ENCODE assay signal across 9 mouse cellular contexts in the genomic region with DNA sequence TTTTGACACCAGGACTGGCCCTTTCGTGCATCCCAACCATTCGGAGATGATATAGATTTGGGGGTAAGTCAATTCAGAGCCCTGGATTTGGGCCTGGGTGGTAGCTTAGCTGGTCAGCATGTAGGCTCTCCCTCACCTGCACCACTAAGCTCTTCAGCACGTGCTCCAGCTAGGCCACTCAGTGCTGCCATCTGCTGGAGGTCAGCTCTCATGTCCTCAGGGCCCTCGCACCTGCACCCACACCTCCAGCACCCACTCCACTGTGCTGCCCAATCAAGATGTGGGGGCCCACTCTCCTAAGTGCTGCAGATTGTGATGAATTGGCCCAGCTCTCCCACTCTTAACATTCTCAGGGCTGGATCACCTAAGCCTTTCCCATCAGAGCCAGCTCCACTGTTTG. TPM values are rescaled to one million over a fixed set of nuclear protein-coding genes. Genes with fewer than 3 reads are reported as not detected.
A peak's percentile ranks its signal among the peaks of the same experiment; 100 is the strongest.
DNase-seq lines count a peak whose midpoint lies in the region; ATAC-seq and TF ChIP-seq lines count a peak whose summit lies in the region.
"Had no signal": no experiment of that assay in that cellular context is flagged by ENCODE, and none has a peak within 500 bp of the region (broad histone marks: within the 10 kb centered on the region; RNA-seq: fewer than 3 reads in every experiment).

No protein-coding gene starts in this region.

- TF ChIP-seq CTCF in left cerebral cortex, adult 2 months (IDR thresholded peaks at IDR 0.05), result peak; percentile 61
- peak; percentile 65 for TF ChIP-seq CTCF in midbrain, postnatal 0 days (IDR thresholded peaks at IDR 0.05)

- intact Hi-C loops in left cerebral cortex, adult 2 months (cut with DNase I), result no loop called here

- no peak overlapping the region for H3K4me2 ChIP-seq in hindbrain, embryonic 12.5 days (replicated peaks)
- no peak overlapping the region for H3K4me2 ChIP-seq in limb, embryonic 11.5 days (ENCODE audit: low read depth, severe bottlenecking)
- no peak overlapping the region for H3K4me2 ChIP-seq in midbrain, postnatal 0 days (ENCODE audit: low read depth, low read length, poor library complexity, severe bottlenecking)

- 64% methylated on average over 4 of the region's 4 CpGs for WGBS in embryonic facial prominence, embryonic 10.5 days
- WGBS in hindbrain, embryonic 12.5 days, result 62% methylated on average over 4 of the region's 4 CpGs
- WGBS in limb, embryonic 11.5 days, result 68% methylated on average over 4 of the region's 4 CpGs
- 75% methylated on average over 4 of the region's 4 CpGs for WGBS in midbrain, postnatal 0 days

- no peaks in the 10 kb centered on the region for H3K27me3 ChIP-seq in embryonic facial prominence, embryonic 10.5 days (replicated peaks; ENCODE audit: low read depth, poor library complexity, severe bottlenecking)
- no peaks in the 10 kb centered on the region for H3K27me3 ChIP-seq in hindbrain, embryonic 12.5 days
- H3K27me3 ChIP-seq in limb, embryonic 11.5 days (ENCODE audit: control insufficient read depth, insufficient read depth, low read length), result no peaks in the 10 kb centered on the region
- H3K27me3 ChIP-seq in midbrain, postnatal 0 days (ENCODE audit: insufficient read depth, low read length), result no peaks in the 10 kb centered on the region

- no peak overlapping the region for H3K27ac ChIP-seq in left cerebral cortex, adult 2 months
- no peak overlapping the region for H3K27ac ChIP-seq in embryonic facial prominence, embryonic 10.5 days (replicated peaks)
- H3K27ac ChIP-seq in hindbrain, embryonic 12.5 days, result no peak overlapping the region
- H3K27ac ChIP-seq in limb, embryonic 11.5 days (replicated peaks; ENCODE audit: low read depth, low read length), result no peak overlapping the region
- H3K27ac ChIP-seq in midbrain, postnatal 0 days (ENCODE audit: low read depth, low read length), result no peak overlapping the region

- no peak overlapping the region for H3K9ac ChIP-seq in hindbrain, embryonic 12.5 days
- no peak overlapping the region for H3K9ac ChIP-seq in limb, embryonic 11.5 days (ENCODE audit: low read length)
- H3K9ac ChIP-seq in midbrain, postnatal 0 days (replicated peaks; ENCODE audit: low read length, poor library complexity, severe bottlenecking), result no peak overlapping the region

- ATAC-seq in hindbrain, embryonic 12.5 days (ENCODE audit: low FRiP score), result peak; percentile 15
- ATAC-seq in limb, embryonic 11.5 days (ENCODE audit: insufficient number of reproducible peaks, low FRiP score, low TSS enrichment, low read depth), result peak; percentile 42; the same call in 1 of the 2 replicates
- ATAC-seq in midbrain, postnatal 0 days (ENCODE audit: low FRiP score), result peak; percentile 35; the same call in 1 of the 2 replicates

- no peaks in the 10 kb centered on the region for H3K9me3 ChIP-seq in embryonic facial prominence, embryonic 10.5 days
- no peaks in the 10 kb centered on the region for H3K9me3 ChIP-seq in hindbrain, embryonic 12.5 days (replicated peaks)
- H3K9me3 ChIP-seq in limb, embryonic 11.5 days (ENCODE audit: control insufficient read depth, low read length), result no peaks in the 10 kb centered on the region
- H3K9me3 ChIP-seq in midbrain, postnatal 0 days (ENCODE audit: low read length), result no peaks in the 10 kb centered on the region
- H3K9me3 ChIP-seq: megakaryocyte, embryonic 14.5 days had no signal

- DNase-seq in left cerebral cortex, adult 2 months (ENCODE audit: extremely low spot score in 1 of 2, low spot score in 2 of 2), result peak in 1 of 2 experiments; percentile 36
- no peak for DNase-seq in left cerebral cortex, adult 8-10 months (ENCODE audit: low spot score in 2 of 2)
- peak; percentile 20 for DNase-seq in adrenal gland, adult 8-10 months
- peak; percentile 59 for DNase-seq in embryonic facial prominence, embryonic 10.5 days (ENCODE audit: low spot score)
- peak; percentile 62 for DNase-seq in limb, embryonic 11.5 days (ENCODE audit: low spot score)
- no peak for DNase-seq in midbrain, postnatal 0 days (ENCODE audit: low spot score)
- DNase-seq in testis, postnatal 14 days (ENCODE audit: low spot score), result peak; percentile 7

- H3K4me1 ChIP-seq in embryonic facial prominence, embryonic 10.5 days, result no peaks in the 10 kb centered on the region
- no peaks in the 10 kb centered on the region for H3K4me1 ChIP-seq in hindbrain, embryonic 12.5 days
- H3K4me1 ChIP-seq in limb, embryonic 11.5 days (ENCODE audit: control insufficient read depth, insufficient read depth, low read length), result no peaks in the 10 kb centered on the region
- H3K4me1 ChIP-seq in midbrain, postnatal 0 days (ENCODE audit: insufficient read depth, low read length), result no peaks in the 10 kb centered on the region

- H3K36me3 ChIP-seq in embryonic facial prominence, embryonic 10.5 days (replicated peaks), result no peaks in the 10 kb centered on the region
- no peaks in the 10 kb centered on the region for H3K36me3 ChIP-seq in hindbrain, embryonic 12.5 days
- H3K36me3 ChIP-seq in limb, embryonic 11.5 days (ENCODE audit: control insufficient read depth, insufficient read depth, low read length), result no peaks in the 10 kb centered on the region
- no peaks in the 10 kb centered on the region for H3K36me3 ChIP-seq in midbrain, postnatal 0 days (ENCODE audit: insufficient read depth, low read length)

- H3K4me3 ChIP-seq in left cerebral cortex, adult 2 months, result no peak overlapping the region
- H3K4me3 ChIP-seq in embryonic facial prominence, embryonic 10.5 days, result no peak overlapping the region
- no peak overlapping the region for H3K4me3 ChIP-seq in hindbrain, embryonic 12.5 days
- no peak overlapping the region for H3K4me3 ChIP-seq in limb, embryonic 11.5 days (ENCODE audit: low read depth, low read length)
- H3K4me3 ChIP-seq in midbrain, postnatal 0 days (ENCODE audit: low read depth, low read length), result no peak overlapping the region
- H3K4me3 ChIP-seq: megakaryocyte, embryonic 14.5 days had no signal

RNA-seq across cellular contexts. Expression of a gene that starts 41.4 kb away (rescaled TPM):
- 100 to 1,000 TPM; 299 to 307 TPM for total RNA-seq in left cerebral cortex, adult 2 months (2021)
- total RNA-seq in left cerebral cortex, adult 8-10 months (2022), result 100 to 1,000 TPM; 296 to 305 (median 299) TPM
- total RNA-seq in adrenal gland, adult 8-10 months (2022), result 10 to 100 TPM; 47.7 to 91.4 (median 68.9) TPM
- polyA plus RNA-seq in embryonic facial prominence, embryonic 10.5 days (2016; fragmentation: Nextera tagmentation; extraction: Ambion mirVana), result 12.5 and 13.2 TPM in 2 replicates
- polyA plus RNA-seq in hindbrain, embryonic 12.5 days (2016; fragmentation: Nextera tagmentation; extraction: Ambion mirVana), result 84.9 and 91.5 TPM in 2 replicates
- 7.0 and 8.2 TPM in 2 replicates for polyA plus RNA-seq in limb, embryonic 11.5 days (2014; fragmentation: Nextera tagmentation; extraction: Ambion mirVana)
- 187 and 330 TPM in 2 replicates for total RNA-seq in midbrain, postnatal 0 days (2014; rRNA removed)
- 404 and 431 TPM in 2 replicates for polyA plus RNA-seq in midbrain, postnatal 0 days (2015; fragmentation: Nextera tagmentation; extraction: Ambion mirVana)

Comparison
In these comparisons a context has a peak if more than half of its experiments do, and no peak if none do; other contexts are left out.
1. DNase-seq: peak in adrenal gland, adult 8-10 months (single experiment), embryonic facial prominence, embryonic 10.5 days (single experiment), limb, embryonic 11.5 days (single experiment) and testis, postnatal 14 days (single experiment); none in left cerebral cortex, adult 8-10 months (0 of 2) and midbrain, postnatal 0 days (single experiment).
2. Peak in every context shown above with its lines, with median percentiles within 50 percentile points of each other: ATAC-seq.